Mouse (Mus musculus): Measurements from ENCODE around the gene Scfd2. TPM values are rescaled to one million over a fixed set of nuclear protein-coding genes. Genes with fewer than 3 reads are reported as not detected.

Gene Scfd2
- polyA plus RNA-seq, 1 experiment from 2014 or later: 17.2 TPM

GRCm38 (mm10) chr5:74404083-74404482, 127.5 kb downstream of the Scfd2 start:
- H3K4me3 ChIP-seq: no peak overlapping the region
- no peaks in the 10 kb centered on the region for H3K9me3 ChIP-seq
- no peak for ATAC-seq (ENCODE audit: insufficient number of reproducible peaks, insufficient read depth, low FRiP score, low TSS enrichment, low read depth)
- no peaks in the 10 kb centered on the region for H3K27me3 ChIP-seq
- 59% methylated on average over 5 of the region's 5 CpGs for WGBS
- no peaks in the 10 kb centered on the region for H3K36me3 ChIP-seq
- no peak overlapping the region for H3K27ac ChIP-seq
- no peak overlapping the region for H3K9ac ChIP-seq
- peaks cover 14% of the 10 kb centered on the region for H3K4me1 ChIP-seq
- H3K4me2 ChIP-seq: no peak overlapping the region

GRCm38 (mm10) chr5:74402626-74403025, 128.9 kb downstream of the Scfd2 start:
- Histone ChIP-seq H3K27ac (peak overlapping the region; percentile 49), H3K27me3 (no peaks in the 10 kb centered on the region), H3K9me3 (no peaks in the 10 kb centered on the region), H3K36me3 (no peaks in the 10 kb centered on the region), H3K4me1 (peaks cover 14% of the 10 kb centered on the region), H3K9ac (no peak overlapping the region), H3K4me3 (no peak overlapping the region), H3K4me2 (no peak overlapping the region)
- WGBS: 43% methylated on average over 4 of the region's 4 CpGs
- no peak for ATAC-seq (ENCODE audit: insufficient number of reproducible peaks, insufficient read depth, low FRiP score, low TSS enrichment, low read depth)

DNA sequence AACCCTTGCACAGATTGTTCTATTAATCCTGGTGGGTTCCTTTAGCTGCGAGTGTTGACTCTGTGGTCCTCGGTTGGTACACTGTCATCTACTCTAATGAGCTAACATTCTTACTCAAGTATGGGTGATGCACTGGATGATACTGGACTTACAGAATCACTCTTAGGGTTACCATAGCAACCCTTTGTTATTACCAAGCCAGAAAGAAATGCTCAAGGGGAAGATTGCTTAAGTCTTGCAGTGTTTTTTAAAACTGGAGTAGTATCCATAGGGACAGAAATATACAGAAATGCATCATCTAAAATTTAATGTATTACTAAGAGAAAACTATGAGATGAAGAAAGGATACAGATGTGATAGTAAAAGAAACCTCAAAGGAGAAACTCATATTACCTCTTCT, 139.8 kb downstream of the Scfd2 start:
- peak overlapping the region; percentile 18; the same call in 1 of the 2 replicates for H3K4me2 ChIP-seq
- peak overlapping the region; percentile 60; the same call in 1 of the 2 replicates for H3K27ac ChIP-seq
- H3K36me3 ChIP-seq: no peaks in the 10 kb centered on the region
- H3K27me3 ChIP-seq: no peaks in the 10 kb centered on the region
- H3K4me3 ChIP-seq: no peak overlapping the region
- WGBS: 38% methylated on average over 2 of the region's 2 CpGs
- H3K9me3 ChIP-seq: no peaks in the 10 kb centered on the region
- no peak overlapping the region for H3K9ac ChIP-seq
- ATAC-seq (ENCODE audit: insufficient number of reproducible peaks, insufficient read depth, low FRiP score, low TSS enrichment, low read depth): no peak
- H3K4me1 ChIP-seq: peaks cover 53% of the 10 kb centered on the region

DNA sequence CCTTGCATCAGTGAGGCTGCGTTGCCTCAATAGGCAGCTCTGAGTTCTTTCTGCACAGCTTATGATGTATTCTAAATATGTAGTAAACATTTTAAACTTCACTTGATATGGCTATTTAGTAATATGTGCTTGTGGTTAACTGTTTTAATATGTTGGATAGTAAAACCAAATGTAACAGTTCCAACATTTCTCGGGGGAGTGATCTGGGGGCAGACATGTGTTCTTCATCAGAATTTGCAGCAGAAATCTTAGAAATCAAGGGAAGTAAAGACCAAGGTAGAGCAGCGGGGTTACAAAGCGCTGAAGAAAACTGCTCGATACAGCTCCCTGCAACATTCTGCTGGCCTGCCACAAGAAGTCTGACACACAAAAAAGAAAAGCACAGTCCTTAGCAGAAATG, 140.2 kb downstream of the Scfd2 start:
- no peak overlapping the region for H3K4me3 ChIP-seq
- WGBS: 29% methylated on average over 5 of the region's 5 CpGs
- no peaks in the 10 kb centered on the region for H3K27me3 ChIP-seq
- H3K36me3 ChIP-seq: no peaks in the 10 kb centered on the region
- no peak overlapping the region for H3K9ac ChIP-seq
- ATAC-seq (ENCODE audit: insufficient number of reproducible peaks, insufficient read depth, low FRiP score, low TSS enrichment, low read depth): no peak
- no peaks in the 10 kb centered on the region for H3K9me3 ChIP-seq
- H3K4me1 ChIP-seq: peaks cover 56% of the 10 kb centered on the region
- H3K4me2 ChIP-seq: peak overlapping the region; percentile 18; the same call in 1 of the 2 replicates
- H3K27ac ChIP-seq: peak overlapping the region; percentile 60; the same call in 1 of the 2 replicates

DNA sequence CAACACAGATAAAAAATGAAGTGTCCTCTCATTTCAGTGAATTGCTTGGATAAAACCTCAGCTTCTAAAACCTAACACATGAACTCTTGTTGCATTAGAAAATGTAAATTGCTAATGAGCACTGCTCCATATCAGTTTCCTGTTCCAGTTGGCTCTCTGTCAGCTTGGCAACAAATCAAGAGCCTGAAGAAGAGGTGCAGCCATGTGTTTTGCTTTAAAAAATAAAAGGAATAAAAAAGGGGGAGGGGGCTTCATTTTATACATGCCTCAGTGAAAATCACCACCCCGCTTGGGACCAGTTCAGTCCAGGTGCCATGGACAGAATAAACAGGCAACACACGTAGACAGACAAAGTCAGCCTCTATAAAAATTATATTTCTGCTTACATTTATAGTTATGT, 142.7 kb downstream of the Scfd2 start:
- no peaks in the 10 kb centered on the region for H3K36me3 ChIP-seq
- H3K27ac ChIP-seq: 0 out of 2 replicates have a peak overlapping the region, but pooled peaks have one; percentile 72
- no peaks in the 10 kb centered on the region for H3K9me3 ChIP-seq
- H3K27me3 ChIP-seq: no peaks in the 10 kb centered on the region
- 0 out of 2 replicates have a peak overlapping the region, but pooled peaks have one; percentile 19 for H3K4me2 ChIP-seq
- no peak overlapping the region for H3K9ac ChIP-seq
- no peak for ATAC-seq (ENCODE audit: insufficient number of reproducible peaks, insufficient read depth, low FRiP score, low TSS enrichment, low read depth)
- no peak overlapping the region for H3K4me3 ChIP-seq
- 34% methylated on average over 2 of the region's 2 CpGs for WGBS
- H3K4me1 ChIP-seq: peaks cover 46% of the 10 kb centered on the region

DNA sequence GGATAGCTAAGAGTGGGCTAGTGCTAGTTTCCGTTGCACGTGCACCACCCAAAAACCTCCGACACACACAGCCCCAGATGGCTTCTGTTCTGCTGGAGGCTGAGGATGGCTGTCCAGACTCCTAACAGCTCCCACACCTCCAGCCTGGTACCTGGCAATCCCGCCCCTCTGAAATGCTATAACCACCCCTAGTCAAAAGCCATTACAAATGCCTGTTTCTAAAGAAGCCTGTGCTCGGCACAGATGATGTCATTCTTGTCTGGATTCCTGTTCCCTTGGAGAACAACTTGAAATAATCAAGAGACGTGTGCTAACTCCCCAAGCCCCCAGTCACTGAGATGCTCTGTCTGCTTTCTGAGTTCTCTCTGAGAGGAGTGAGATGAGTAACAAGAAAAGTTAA, 143.5 kb downstream of the Scfd2 start:
- H3K4me1 ChIP-seq: peaks cover 46% of the 10 kb centered on the region
- H3K36me3 ChIP-seq: no peaks in the 10 kb centered on the region
- H3K27ac ChIP-seq: peak overlapping the region; percentile 72
- no peaks in the 10 kb centered on the region for H3K27me3 ChIP-seq
- no peak overlapping the region for H3K9ac ChIP-seq
- no peak overlapping the region for H3K4me3 ChIP-seq
- no peak for ATAC-seq (ENCODE audit: insufficient number of reproducible peaks, insufficient read depth, low FRiP score, low TSS enrichment, low read depth)
- no peaks in the 10 kb centered on the region for H3K9me3 ChIP-seq
- 29% methylated on average over 6 of the region's 6 CpGs for WGBS
- peak overlapping the region; percentile 19; the same call in 1 of the 2 replicates for H3K4me2 ChIP-seq

DNA sequence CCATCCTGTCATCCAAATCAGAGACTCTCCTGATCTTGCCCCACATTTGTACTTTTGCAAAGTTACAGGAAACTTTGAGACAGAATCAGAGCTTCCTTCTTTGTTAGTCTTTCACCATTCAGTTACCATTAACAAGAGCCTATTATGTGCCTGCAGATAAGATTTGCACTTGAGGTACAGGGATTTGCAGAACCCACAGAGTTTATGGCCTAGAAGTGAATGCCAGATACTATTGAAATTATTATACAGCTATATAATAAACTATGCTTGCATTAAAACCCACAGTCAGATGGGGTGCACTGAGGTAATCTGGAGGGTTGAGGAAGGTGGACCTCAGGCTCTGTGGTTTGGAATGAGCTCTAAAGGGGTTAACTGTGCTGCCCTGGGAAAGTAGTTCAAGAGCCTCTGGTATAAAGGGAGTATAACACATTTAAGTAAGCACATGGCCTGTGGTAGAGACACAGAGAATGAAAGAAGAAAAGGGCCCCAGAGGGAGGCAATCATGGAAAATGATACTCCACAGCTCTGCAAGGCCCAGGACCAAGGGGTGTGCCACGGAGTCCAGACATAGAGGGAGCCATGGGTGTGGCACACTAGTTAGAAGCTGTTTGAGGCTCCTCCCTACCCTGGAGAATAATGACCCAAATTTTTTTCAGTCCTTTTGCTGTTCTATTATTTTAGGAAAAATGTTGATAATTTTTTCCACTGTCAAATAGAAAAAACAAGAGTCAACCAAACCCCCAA, 144.2 kb downstream of the Scfd2 start:
- H3K36me3 ChIP-seq: no peaks in the 10 kb centered on the region
- peaks cover 45% of the 10 kb centered on the region for H3K4me1 ChIP-seq
- no peak overlapping the region for H3K4me2 ChIP-seq
- H3K27ac ChIP-seq: peak overlapping the region; percentile 72
- no peaks in the 10 kb centered on the region for H3K27me3 ChIP-seq
- ATAC-seq (ENCODE audit: insufficient number of reproducible peaks, insufficient read depth, low FRiP score, low TSS enrichment, low read depth): peak; percentile 72; the same call in 1 of the 2 replicates
- WGBS: 24% methylated on average over 1 of the region's 1 CpGs
- no peak overlapping the region for H3K9ac ChIP-seq
- no peak overlapping the region for H3K4me3 ChIP-seq
- H3K9me3 ChIP-seq: no peaks in the 10 kb centered on the region

DNA sequence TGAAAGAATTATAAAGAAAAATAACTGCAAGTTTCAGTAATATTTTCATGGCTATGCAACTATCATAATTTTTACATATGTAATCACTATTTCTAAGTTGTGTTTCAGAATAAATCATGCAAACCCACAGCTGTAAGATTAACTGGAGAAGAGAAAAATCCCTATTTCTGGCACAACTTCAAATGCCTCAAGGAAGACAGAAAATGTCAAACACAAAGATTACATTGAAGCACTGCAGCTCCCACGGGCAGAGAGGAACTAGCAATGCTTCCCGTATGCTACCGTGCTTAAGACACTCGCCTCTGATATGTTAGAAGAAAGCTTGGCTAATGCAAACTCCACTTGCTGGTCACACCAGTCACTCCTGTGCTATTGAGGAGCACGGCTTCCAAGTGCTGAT, 151.5 kb downstream of the Scfd2 start:
- WGBS: 38% methylated on average over 5 of the region's 5 CpGs
- H3K4me2 ChIP-seq: no peak overlapping the region
- no peak overlapping the region for H3K27ac ChIP-seq
- no peak for ATAC-seq (ENCODE audit: insufficient number of reproducible peaks, insufficient read depth, low FRiP score, low TSS enrichment, low read depth)
- peaks cover 7% of the 10 kb centered on the region for H3K4me1 ChIP-seq
- H3K27me3 ChIP-seq: no peaks in the 10 kb centered on the region
- no peaks in the 10 kb centered on the region for H3K9me3 ChIP-seq
- no peak overlapping the region for H3K4me3 ChIP-seq
- H3K9ac ChIP-seq: no peak overlapping the region
- H3K36me3 ChIP-seq: no peaks in the 10 kb centered on the region

DNA sequence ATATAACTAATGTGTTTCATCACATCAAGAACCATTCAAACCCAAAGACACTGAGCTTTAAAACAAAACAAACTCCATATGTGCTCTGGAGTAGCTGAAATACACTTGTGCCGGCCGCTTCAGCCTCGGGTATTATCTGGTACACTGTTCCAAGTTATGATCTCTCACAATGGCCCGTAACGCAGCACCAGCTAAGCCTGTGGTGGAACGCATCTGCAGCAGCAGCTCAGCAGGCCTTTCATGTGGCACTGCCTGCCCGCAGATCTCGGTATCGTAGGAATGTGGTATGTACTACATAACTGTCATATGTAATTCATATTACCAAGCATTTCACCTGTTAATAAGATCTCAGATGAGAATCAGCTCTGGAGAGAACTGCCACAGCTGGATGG, 164.9 kb downstream of the Scfd2 start:
- ATAC-seq (ENCODE audit: insufficient number of reproducible peaks, insufficient read depth, low FRiP score, low TSS enrichment, low read depth): no peak
- Histone ChIP-seq H3K4me3 (no peak overlapping the region), H3K27me3 (no peaks in the 10 kb centered on the region), H3K27ac (0 out of 2 replicates have a peak overlapping the region, but pooled peaks have one; percentile 12), H3K9ac (no peak overlapping the region), H3K4me1 (peaks cover 19% of the 10 kb centered on the region), H3K4me2 (no peak overlapping the region), H3K9me3 (no peaks in the 10 kb centered on the region), H3K36me3 (no peaks in the 10 kb centered on the region)
- 20% methylated on average over 9 of the region's 9 CpGs for WGBS

- no peak for ATAC-seq (ENCODE audit: insufficient number of reproducible peaks, insufficient read depth, low FRiP score, low TSS enrichment, low read depth)
- WGBS: 27% methylated on average over 4 of the region's 4 CpGs
Observed at GRCm38 (mm10) chr5:74365984-74366709, 165.4 kb downstream of the Scfd2 start.

DNA sequence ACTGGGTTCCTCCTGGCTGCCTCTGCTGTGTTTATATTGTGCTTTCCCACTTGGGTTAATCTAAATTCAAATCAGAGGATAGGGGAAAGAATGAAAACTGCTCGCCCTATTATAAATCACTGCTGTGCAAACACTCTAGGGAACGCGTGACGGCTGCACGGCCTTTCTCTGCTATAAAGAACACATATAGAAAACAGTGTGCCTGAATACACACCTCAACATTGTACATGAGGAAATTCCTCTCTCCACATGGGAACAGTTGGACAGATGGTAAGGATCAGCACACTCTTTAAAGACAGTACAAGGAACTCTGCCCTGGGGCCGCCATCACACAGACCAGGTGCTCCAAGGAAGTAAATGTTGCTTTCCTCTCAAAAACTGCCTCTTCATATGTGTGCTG, 166.2 kb downstream of the Scfd2 start:
- no peak overlapping the region for H3K9ac ChIP-seq
- peaks cover 19% of the 10 kb centered on the region for H3K4me1 ChIP-seq
- no peaks in the 10 kb centered on the region for H3K9me3 ChIP-seq
- 40% methylated on average over 6 of the region's 6 CpGs for WGBS
- H3K27ac ChIP-seq: no peak overlapping the region; the same call in 1 of the 2 replicates
- H3K36me3 ChIP-seq: no peaks in the 10 kb centered on the region
- ATAC-seq (ENCODE audit: insufficient number of reproducible peaks, insufficient read depth, low FRiP score, low TSS enrichment, low read depth): no peak
- H3K4me3 ChIP-seq: no peak overlapping the region
- no peak overlapping the region for H3K4me2 ChIP-seq
- H3K27me3 ChIP-seq: no peaks in the 10 kb centered on the region

More at GRCm38 (mm10) chr5:74365984-74366709, 165.4 kb downstream of the Scfd2 start:
- H3K4me1 ChIP-seq: peaks cover 19% of the 10 kb centered on the region
- H3K9ac ChIP-seq: no peak overlapping the region
- H3K9me3 ChIP-seq: no peaks in the 10 kb centered on the region
- no peak overlapping the region for H3K4me3 ChIP-seq
- 0 out of 2 replicates have a peak overlapping the region, but pooled peaks have one; percentile 12 for H3K27ac ChIP-seq
- no peaks in the 10 kb centered on the region for H3K36me3 ChIP-seq
- H3K27me3 ChIP-seq: no peaks in the 10 kb centered on the region
- H3K4me2 ChIP-seq: no peak overlapping the region

GRCm38 (mm10) chr5:74363296-74363695, 168.3 kb downstream of the Scfd2 start:
- Histone ChIP-seq H3K27me3 (no peaks in the 10 kb centered on the region), H3K9me3 (no peaks in the 10 kb centered on the region), H3K9ac (no peak overlapping the region), H3K4me3 (no peak overlapping the region), H3K36me3 (no peaks in the 10 kb centered on the region), H3K4me1 (peaks cover 19% of the 10 kb centered on the region), H3K27ac (no peak overlapping the region), H3K4me2 (no peak overlapping the region)
- no peak for ATAC-seq (ENCODE audit: insufficient number of reproducible peaks, insufficient read depth, low FRiP score, low TSS enrichment, low read depth)
- 0% methylated on average over 1 of the region's 1 CpGs for WGBS

Measured in embryonic facial prominence, embryonic 13.5 days (tissue).